Mouse (Mus musculus): ENCODE measurements around the gene Itm2c. TPM values are rescaled to one million over a fixed set of nuclear protein-coding genes. Genes with fewer than 3 reads are reported as not detected.

The Itm2c gene
- total and polyA plus RNA-seq, 3 experiments, result 76.6 to 107 (median 96.2) TPM

- peak overlapping the region; percentile 91 for H3K4me2 ChIP-seq (ENCODE audit: insufficient read depth, low read depth, poor library complexity, severe bottlenecking)
- H3K79me2 ChIP-seq (replicated peaks; ENCODE audit: control insufficient read depth, extremely low read depth, insufficient read depth, poor library complexity, severe bottlenecking), result peaks cover 46% of the 10 kb centered on the region
- peaks cover 11 to 42% of the 10 kb centered on the region in 2 experiments for H3K4me1 ChIP-seq (ENCODE audit: control insufficient read depth in 1 of 2, insufficient read depth in 2 of 2)
- no peaks in the 10 kb centered on the region for H3K27me3 ChIP-seq (replicated peaks)
- TF ChIP-seq ZKSCAN1 (IDR thresholded peaks at IDR 0.05; ENCODE audit: borderline replicate concordance, low read depth, low read length), result no peak
- TF ChIP-seq MXI1 (IDR thresholded peaks at IDR 0.05; ENCODE audit: low read depth, low read length), result peak; percentile 10; the same call in 1 of the 2 replicates
- TF ChIP-seq POLR2A (IDR thresholded peaks at IDR 0.05; ENCODE audit: low read depth, low read length), result peak; percentile 30; the same call in 1 of the 2 replicates
- TF ChIP-seq UBTF (IDR thresholded peaks at IDR 0.05; ENCODE audit: low read depth, low read length), result 0 out of 2 replicates have a peak, but pooled peaks have one; percentile 41
- TF ChIP-seq SIN3A (IDR thresholded peaks at IDR 0.05; ENCODE audit: low read length), result no peak
- TF ChIP-seq TCF12 (IDR thresholded peaks at IDR 0.05; ENCODE audit: low read depth, low read length), result no peak
- TF ChIP-seq JUN (IDR thresholded peaks at IDR 0.05; ENCODE audit: insufficient read depth, low read depth, low read length), result no peak
- peak; percentile 81 for TF ChIP-seq BHLHE40 (IDR thresholded peaks at IDR 0.05; ENCODE audit: low read depth, low read length)
- no peak for TF ChIP-seq KAT2A (IDR thresholded peaks at IDR 0.05; ENCODE audit: insufficient replicate concordance, low read length)
- no peak for TF ChIP-seq MAX (IDR thresholded peaks at IDR 0.05; ENCODE audit: low read length)
- no peak for TF ChIP-seq MYC (IDR thresholded peaks at IDR 0.05; ENCODE audit: low read depth, low read length)
- TF ChIP-seq CHD1 (IDR thresholded peaks at IDR 0.05; ENCODE audit: low read depth, low read length), result peak; percentile 83
- no peak for TF ChIP-seq JUND (conservative IDR thresholded peaks at IDR 0.05; ENCODE audit: low read depth, low read length)
- peak; percentile 78 for TF ChIP-seq IRF4 (IDR thresholded peaks at IDR 0.05; ENCODE audit: low read depth, low read length)
- peak; percentile 13; the same call in 1 of the 2 replicates for TF ChIP-seq ETS1 (conservative IDR thresholded peaks at IDR 0.05; ENCODE audit: low read depth, low read length)
- peak overlapping the region; percentile 100 for H3K27ac ChIP-seq (ENCODE audit: insufficient read depth, low read depth)
- DNase-seq (ENCODE audit: extremely low read depth), result no peak
- peaks cover 0 to 3% of the 10 kb centered on the region in 2 experiments for H3K36me3 ChIP-seq (replicated peaks in 1 of 2; ENCODE audit: control insufficient read depth in 1 of 2, insufficient read depth in 1 of 2, low read length in 1 of 2)
- H3K9ac ChIP-seq (ENCODE audit: insufficient read depth, low read depth), result peak overlapping the region; percentile 93
- in situ Hi-C loops (cut with MboI; ENCODE audit: low pct_ligation_motif_present, low pct_unique_long_range_greater_than_20kb, low sequenced_read_pairs) (no loop called here), dilution Hi-C loops (cut with MboI; ENCODE audit: extremely low pct_ligation_motif_present, extremely low pct_unique_long_range_greater_than_20kb, low sequenced_read_pairs) (no loop called here)
- H3K9me3 ChIP-seq (replicated peaks; ENCODE audit: low read length), result no peaks in the 10 kb centered on the region
- peak overlapping the region; percentile 68 to 84 (median 70) for H3K4me3 ChIP-seq (replicated peaks in 1 of 3; ENCODE audit: low read depth in 2 of 3, low read length in 2 of 3, poor library complexity in 1 of 3)
These were observed 63.2 kb downstream of the Itm2c start for GRCm38 (mm10) chr1:85957290-85957689.

DNA sequence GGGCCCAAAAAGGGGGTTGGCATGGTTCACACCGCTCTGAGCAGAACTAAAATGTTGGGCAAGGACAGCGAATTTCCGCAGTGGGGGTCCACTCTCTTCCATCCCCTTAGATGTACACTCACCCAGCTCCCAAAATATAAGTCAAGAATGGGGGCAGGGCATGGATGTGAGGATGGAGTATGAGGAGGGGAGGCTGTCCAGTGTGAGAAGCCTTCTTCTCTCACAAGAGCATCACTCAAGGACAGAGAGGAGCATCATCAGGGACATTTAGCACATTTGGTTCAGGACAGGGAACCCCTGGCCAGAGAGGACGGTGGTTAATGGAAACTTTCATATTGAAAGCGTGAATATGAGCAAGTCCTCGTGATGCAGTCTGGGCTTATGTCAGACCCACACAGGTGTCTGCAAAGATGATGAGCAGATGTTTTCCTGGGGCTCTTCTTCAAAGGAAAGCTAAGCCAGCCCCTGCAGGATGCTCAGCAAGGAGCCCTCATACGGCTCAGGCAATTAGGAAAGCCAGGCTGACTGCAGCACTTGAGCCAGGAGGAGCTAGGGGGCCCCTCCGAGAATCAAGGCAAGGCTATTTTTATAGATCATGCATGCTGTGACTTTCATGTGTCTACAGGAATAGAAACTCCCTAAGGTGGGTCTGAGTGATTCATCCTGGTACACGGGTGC, 64.0 kb downstream of the Itm2c start:
- Histone ChIP-seq H3K27me3 (replicated peaks) (no peaks in the 10 kb centered on the region), H3K9me3 (replicated peaks; ENCODE audit: low read length) (no peaks in the 10 kb centered on the region), H3K4me1 (ENCODE audit: control insufficient read depth in 1 of 2, insufficient read depth in 2 of 2) (peaks cover 12 to 50% of the 10 kb centered on the region in 2 experiments), H3K27ac (ENCODE audit: insufficient read depth, low read depth) (peak overlapping the region; percentile 100), H3K4me2 (ENCODE audit: insufficient read depth, low read depth, poor library complexity, severe bottlenecking) (peak overlapping the region; percentile 91), H3K9ac (ENCODE audit: insufficient read depth, low read depth) (peak overlapping the region; percentile 93), H3K79me2 (replicated peaks; ENCODE audit: control insufficient read depth, extremely low read depth, insufficient read depth, poor library complexity, severe bottlenecking) (peaks cover 41% of the 10 kb centered on the region), H3K36me3 (replicated peaks in 1 of 2; ENCODE audit: control insufficient read depth in 1 of 2, insufficient read depth in 1 of 2, low read length in 1 of 2) (peaks cover 0 to 3% of the 10 kb centered on the region in 2 experiments), H3K4me3 (replicated peaks in 1 of 3; ENCODE audit: low read depth in 2 of 3, low read length in 2 of 3, poor library complexity in 1 of 3) (peak overlapping the region; percentile 68 to 84 (median 70))
- TF ChIP-seq TCF12 (IDR thresholded peaks at IDR 0.05; ENCODE audit: low read depth, low read length) (peak; percentile 97), RCOR1 (conservative IDR thresholded peaks at IDR 0.05; ENCODE audit: low read depth, low read length) (peak; percentile 59; the same call in 1 of the 2 replicates), MYC (IDR thresholded peaks at IDR 0.05; ENCODE audit: low read depth, low read length) (peak; percentile 71; the same call in 1 of the 2 replicates), JUN (IDR thresholded peaks at IDR 0.05; ENCODE audit: insufficient read depth, low read depth, low read length) (peak; percentile 46; the same call in 1 of the 2 replicates), MEF2A (IDR thresholded peaks at IDR 0.05; ENCODE audit: borderline replicate concordance, low read depth, low read length) (peak; percentile 94), POLR2A (IDR thresholded peaks at IDR 0.05; ENCODE audit: low read depth, low read length) (peak; percentile 10; the same call in 1 of the 2 replicates), JUND (conservative IDR thresholded peaks at IDR 0.05; ENCODE audit: low read depth, low read length) (peak; percentile 61), NELFE (IDR thresholded peaks at IDR 0.05; ENCODE audit: low read depth, low read length) (no peak), BHLHE40 (IDR thresholded peaks at IDR 0.05; ENCODE audit: low read depth, low read length) (peak; percentile 95), MAZ (IDR thresholded peaks at IDR 0.05; ENCODE audit: low read depth, low read length) (0 out of 2 replicates have a peak, but pooled peaks have one; percentile 45), EP300 (IDR thresholded peaks at IDR 0.05; ENCODE audit: low read length) (peak; percentile 88), CHD2 (IDR thresholded peaks at IDR 0.05; ENCODE audit: low read length) (peak; percentile 57; the same call in 1 of the 2 replicates), MAFK (IDR thresholded peaks at IDR 0.05; ENCODE audit: insufficient replicate concordance, low read length) (peak; percentile 51; the same call in 1 of the 2 replicates), TBP (conservative IDR thresholded peaks at IDR 0.05; ENCODE audit: low read depth, low read length) (no peak), KAT2A (IDR thresholded peaks at IDR 0.05; ENCODE audit: insufficient replicate concordance, low read length) (no peak), ZKSCAN1 (IDR thresholded peaks at IDR 0.05; ENCODE audit: borderline replicate concordance, low read depth, low read length) (no peak), MAX (IDR thresholded peaks at IDR 0.05; ENCODE audit: low read length) (peak; percentile 63; the same call in 1 of the 2 replicates), SIN3A (IDR thresholded peaks at IDR 0.05; ENCODE audit: low read length) (peak; percentile 77), IRF4 (IDR thresholded peaks at IDR 0.05; ENCODE audit: low read depth, low read length) (peak; percentile 89), ETS1 (conservative IDR thresholded peaks at IDR 0.05; ENCODE audit: low read depth, low read length) (peak; percentile 97), PAX5 (IDR thresholded peaks at IDR 0.05; ENCODE audit: low read length) (no peak)
- dilution Hi-C loops (cut with MboI; ENCODE audit: extremely low pct_ligation_motif_present, extremely low pct_unique_long_range_greater_than_20kb, low sequenced_read_pairs), result no loop called here
- in situ Hi-C loops (cut with MboI; ENCODE audit: low pct_ligation_motif_present, low pct_unique_long_range_greater_than_20kb, low sequenced_read_pairs), result no loop called here
- peak; percentile 83 for DNase-seq (ENCODE audit: extremely low read depth)

All from CH12.LX (cell line).